Comparison of ENCODE assay signal across 9 mouse cellular contexts in genomic region chr15:77822057-77822466, GRCm38 (mm10). TPM values are rescaled to one million over a fixed set of nuclear protein-coding genes. Genes with fewer than 3 reads are reported as not detected.
A peak's percentile ranks its signal among the peaks of the same experiment; 100 is the strongest.
DNase-seq lines count a peak whose midpoint lies in the region; ATAC-seq lines count a peak whose summit lies in the region.
"Had no signal": no experiment of that assay in that cellular context is flagged by ENCODE, and none has a peak within 500 bp of the region (broad histone marks: within the 10 kb centered on the region; RNA-seq: fewer than 3 reads in every experiment).

No protein-coding gene starts in this region.

- H3K4me1 ChIP-seq in liver, embryonic 13.5 days (replicated peaks), result peaks cover 98% of the 10 kb centered on the region
- H3K4me1 ChIP-seq in midbrain, embryonic 13.5 days (replicated peaks), result peaks cover 15% of the 10 kb centered on the region

- peak; percentile 47; the same call in 1 of the 2 replicates for ATAC-seq in liver, embryonic 13.5 days (ENCODE audit: low read depth)
- no peak for ATAC-seq in frontal cortex, adult (ENCODE audit: low TSS enrichment)
- no peak for ATAC-seq in midbrain, embryonic 13.5 days

- no peaks in the 10 kb centered on the region for H3K27me3 ChIP-seq in liver, embryonic 13.5 days
- no peaks in the 10 kb centered on the region for H3K27me3 ChIP-seq in midbrain, embryonic 13.5 days

- H3K9me3 ChIP-seq in liver, embryonic 13.5 days (replicated peaks), result no peaks in the 10 kb centered on the region
- no peaks in the 10 kb centered on the region for H3K9me3 ChIP-seq in midbrain, embryonic 13.5 days

- H3K9ac ChIP-seq in liver, embryonic 13.5 days, result 0 out of 2 replicates have a peak overlapping the region, but pooled peaks have one; percentile 18
- no peak overlapping the region for H3K9ac ChIP-seq in midbrain, embryonic 13.5 days (replicated peaks)

- H3K36me3 ChIP-seq in liver, embryonic 13.5 days, result peaks cover 11% of the 10 kb centered on the region
- no peaks in the 10 kb centered on the region for H3K36me3 ChIP-seq in midbrain, embryonic 13.5 days

- peak overlapping the region; percentile 79 for H3K27ac ChIP-seq in liver, embryonic 13.5 days
- H3K27ac ChIP-seq in midbrain, embryonic 13.5 days, result no peak overlapping the region

- peak overlapping the region; percentile 10; the same call in 1 of the 2 replicates for H3K4me2 ChIP-seq in liver, embryonic 13.5 days
- H3K4me2 ChIP-seq in midbrain, embryonic 13.5 days (replicated peaks), result no peak overlapping the region

- DNase-seq in urinary bladder, postnatal 14 days (ENCODE audit: low spot score), result peak; percentile 84
- DNase-seq in urinary bladder, postnatal 25 days (ENCODE audit: low spot score), result no peak
- peak; percentile 63 for DNase-seq in kidney, adult 18-20 months
- no peak for DNase-seq in liver, embryonic 13.5 days
- no peak for DNase-seq in thymus, postnatal 4 days
- DNase-seq in layer of hippocampus, adult 11-12 months (ENCODE audit: low spot score), result no peak
- DNase-seq: embryo, embryonic 11 days had no signal

- WGBS in liver, embryonic 13.5 days (ENCODE audit: insufficient replicate concordance), result 41% methylated on average over 5 of the region's 5 CpGs
- 68% methylated on average over 5 of the region's 5 CpGs for WGBS in midbrain, embryonic 13.5 days

- no peak overlapping the region for H3K4me3 ChIP-seq in liver, embryonic 13.5 days (replicated peaks)
- H3K4me3 ChIP-seq in midbrain, embryonic 13.5 days (replicated peaks), result no peak overlapping the region

RNA-seq across cellular contexts. Expression of gene Myh9, which starts 19.9 kb away (rescaled TPM):
- 18.3 and 22.2 TPM in 2 replicates for polyA plus RNA-seq in liver, embryonic 13.5 days (2015; fragmentation: Nextera tagmentation; extraction: Ambion mirVana)
- 11.8 and 14.1 TPM in 2 replicates for polyA plus RNA-seq in midbrain, embryonic 13.5 days (2015; fragmentation: Nextera tagmentation; extraction: Ambion mirVana)

Comparison
In these comparisons a context has a peak if more than half of its experiments do, and no peak if none do; other contexts are left out.
1. DNase-seq: peak in urinary bladder, postnatal 14 days (single experiment) and kidney, adult 18-20 months (single experiment); none in urinary bladder, postnatal 25 days (single experiment), liver, embryonic 13.5 days (single experiment), thymus, postnatal 4 days (single experiment) and layer of hippocampus, adult 11-12 months (single experiment).